Mouse (Mus musculus): ENCODE data around the gene St3gal4.

DNA sequence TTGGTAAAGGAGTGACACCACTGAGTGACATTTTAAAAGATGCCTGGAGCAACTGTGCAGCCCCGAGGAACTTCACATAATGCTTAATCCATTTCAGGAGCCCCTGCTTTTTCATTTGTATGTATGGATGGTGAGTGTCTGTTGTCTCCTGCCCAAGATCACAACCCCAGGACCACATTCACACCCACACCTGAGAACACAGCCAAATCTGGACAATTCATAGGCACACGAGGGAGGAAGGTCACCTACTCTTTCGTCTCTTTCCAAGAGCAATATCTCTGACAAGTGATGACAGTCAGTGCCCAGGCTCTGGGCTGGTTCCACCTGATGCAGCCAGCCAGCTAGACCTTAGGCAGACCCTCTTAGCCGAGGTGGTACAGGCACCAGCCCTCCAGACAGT is 14.4 kb downstream of the St3gal4 start:
- no peak for TF ChIP-seq TAL1 (IDR thresholded peaks at IDR 0.05; ENCODE audit: low read length)
- no peak for TF ChIP-seq MAZ (IDR thresholded peaks at IDR 0.05; ENCODE audit: low read depth, low read length)
- no peak for TF ChIP-seq CTCF (IDR thresholded peaks at IDR 0.05 in 2 of 3, conservative IDR thresholded peaks at IDR 0.05 in 1 of 3; ENCODE audit: control insufficient read depth in 1 of 3, insufficient read depth in 1 of 3, low read depth in 2 of 3, low read length in 3 of 3, poor library complexity in 1 of 3, severe bottlenecking in 1 of 3)
- no peak for TF ChIP-seq ZNF384 (IDR thresholded peaks at IDR 0.05; ENCODE audit: low read depth, low read length)
- no peak for TF ChIP-seq POLR2A (IDR thresholded peaks at IDR 0.05; ENCODE audit: control insufficient read depth in 1 of 2, insufficient read depth in 1 of 2, low read depth in 1 of 2, low read length in 2 of 2, poor library complexity in 1 of 2)

Data from MEL (cell line).